Mouse (Mus musculus) limb, embryonic 13.5 days (tissue): ENCODE data around the gene Rftn1. TPM values are rescaled to one million over a fixed set of nuclear protein-coding genes. Genes with fewer than 3 reads are reported as not detected.

Source experiments
- ATAC-seq: fragments of 200-750 bp; cut with Nextera tagmentation; 2 replicates; pipeline ENCODE4 v1.8.0; 2017; ENCODE audit warnings: low read depth, moderate number of reproducible peaks, moderate TSS enrichment; ENCODE audit not compliant: low FRiP score
- H3K27ac ChIP-seq: fragments of 300-500 bp; sonication (generic); 2 replicates; pipeline ENCODE4 v1.5.1; 2015; ENCODE audit warnings: inconsistent platforms, mild to moderate bottlenecking, moderate library complexity
- H3K27me3 ChIP-seq: fragments of 300-500 bp; sonication (generic); 2 replicates; pipeline ENCODE4 v1.6.1; 2015; ENCODE audit warnings: mild to moderate bottlenecking, inconsistent platforms
- H3K36me3 ChIP-seq: fragments of 300-500 bp; sonication (generic); 2 replicates; pipeline ENCODE4 v1.6.1; 2015; ENCODE audit warnings: inconsistent platforms, mild to moderate bottlenecking, moderate library complexity
- H3K4me1 ChIP-seq: fragments of 300-500 bp; sonication (generic); 2 replicates; pipeline ENCODE4 v1.6.1; 2015; ENCODE audit warnings: inconsistent platforms
- H3K4me2 ChIP-seq: fragments of 300-500 bp; sonication (generic); replicated peaks from 2 replicates; pipeline ENCODE4 v1.6.1; 2015; ENCODE audit warnings: inconsistent platforms, mild to moderate bottlenecking, moderate library complexity
- H3K4me3 ChIP-seq: fragments of 300-500 bp; sonication (generic); 2 replicates; pipeline ENCODE4 v1.5.1; 2015; ENCODE audit warnings: moderate library complexity, mild to moderate bottlenecking, inconsistent platforms
- H3K9ac ChIP-seq: fragments of 300-500 bp; sonication (generic); 2 replicates; pipeline ENCODE4 v1.6.1; 2015; ENCODE audit warnings: mild to moderate bottlenecking, inconsistent platforms
- H3K9me3 ChIP-seq: fragments of 300-500 bp; sonication (generic); 2 replicates; pipeline ENCODE4 v1.6.1; 2016; ENCODE audit warnings: inconsistent platforms
- WGBS: fragments of 180-500 bp; shearing (Covaris S2); methylation state at CpG from one replicate; pipeline ENCODE4 v1.1.7; 2015; 5-methylcytosine and 5-hydroxymethylcytosine counted together
- polyA plus RNA-seq: library from polyadenylated mRNA; unstranded; fragments of >200 nt; fragmentation: Nextera tagmentation; extraction: Ambion mirVana; gene quantifications from 2 replicates; pipeline ENCODE4 v1.2.1, GENCODE M21; 2015

The Rftn1 gene
- polyA plus RNA-seq, 1 experiment from 2014 or later: 17.2 TPM

DNA sequence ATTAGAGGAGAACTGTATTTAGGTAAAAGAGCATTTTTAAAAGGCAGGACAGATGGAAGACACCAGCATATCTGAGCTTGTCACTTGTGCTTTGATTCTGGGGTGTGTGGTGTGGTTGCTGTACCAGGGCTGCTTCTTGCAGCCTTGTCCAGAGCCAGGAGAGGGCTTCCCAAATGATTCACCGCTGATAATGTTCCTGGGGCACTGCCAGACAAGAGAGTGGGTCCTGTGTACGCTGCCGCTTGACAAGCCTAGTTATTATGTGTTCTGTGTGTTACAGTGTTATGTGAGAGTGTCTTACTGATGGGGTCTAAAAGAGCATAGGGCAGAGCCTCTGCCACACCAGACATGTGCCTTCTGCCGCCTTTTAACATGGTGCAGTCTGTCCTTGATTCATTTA, 153.1 kb downstream of the Rftn1 start:
- WGBS: 88% methylated on average over 4 of the region's 4 CpGs

GRCm38 (mm10) chr17:50036751-50037385, 153.6 kb downstream of the Rftn1 start:
- no peak overlapping the region for H3K4me2 ChIP-seq
- no peaks in the 10 kb centered on the region for H3K4me1 ChIP-seq
- no peaks in the 10 kb centered on the region for H3K36me3 ChIP-seq
- no peak overlapping the region for H3K27ac ChIP-seq
- H3K4me3 ChIP-seq: no peak overlapping the region
- H3K9ac ChIP-seq: no peak overlapping the region
- 89% methylated on average over 14 of the region's 14 CpGs for WGBS
- H3K27me3 ChIP-seq: no peaks in the 10 kb centered on the region
- no peaks in the 10 kb centered on the region for H3K9me3 ChIP-seq
- ATAC-seq: no peak

More for the DNA sequence above, 153.1 kb downstream of the Rftn1 start:
- Histone ChIP-seq H3K27me3 (no peaks in the 10 kb centered on the region), H3K36me3 (no peaks in the 10 kb centered on the region), H3K4me3 (no peak overlapping the region), H3K9ac (no peak overlapping the region), H3K4me2 (no peak overlapping the region), H3K9me3 (no peaks in the 10 kb centered on the region), H3K4me1 (no peaks in the 10 kb centered on the region), H3K27ac (no peak overlapping the region)
- ATAC-seq: no peak

DNA sequence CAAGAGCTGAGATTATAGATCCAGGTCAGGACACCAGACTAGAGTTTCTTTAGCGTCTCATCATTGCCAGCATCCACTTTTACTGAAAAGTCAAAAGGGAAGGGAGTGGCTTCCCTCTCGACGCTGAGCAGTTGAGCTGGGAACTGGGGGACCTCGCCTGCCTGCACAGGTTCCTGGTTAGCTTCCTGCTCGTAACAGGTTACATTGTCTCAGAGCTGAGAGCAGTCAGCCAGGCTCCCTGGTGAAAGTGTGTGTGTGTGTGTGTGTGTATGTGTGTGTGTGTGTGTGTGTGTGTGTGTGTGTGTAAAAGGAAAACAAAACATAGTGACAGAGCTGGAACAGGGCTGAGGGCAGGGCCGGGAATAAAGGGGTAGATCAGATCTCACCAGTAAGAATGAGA, 156.8 kb downstream of the Rftn1 start:
- H3K27ac ChIP-seq: no peak overlapping the region
- 73% methylated on average over 6 of the region's 6 CpGs for WGBS
- no peak overlapping the region for H3K4me3 ChIP-seq
- no peak overlapping the region for H3K9ac ChIP-seq
- H3K36me3 ChIP-seq: no peaks in the 10 kb centered on the region; the same call in 1 of the 2 replicates
- no peaks in the 10 kb centered on the region for H3K27me3 ChIP-seq
- no peaks in the 10 kb centered on the region for H3K9me3 ChIP-seq
- H3K4me2 ChIP-seq: no peak overlapping the region
- no peaks in the 10 kb centered on the region for H3K4me1 ChIP-seq
- ATAC-seq: no peak

DNA sequence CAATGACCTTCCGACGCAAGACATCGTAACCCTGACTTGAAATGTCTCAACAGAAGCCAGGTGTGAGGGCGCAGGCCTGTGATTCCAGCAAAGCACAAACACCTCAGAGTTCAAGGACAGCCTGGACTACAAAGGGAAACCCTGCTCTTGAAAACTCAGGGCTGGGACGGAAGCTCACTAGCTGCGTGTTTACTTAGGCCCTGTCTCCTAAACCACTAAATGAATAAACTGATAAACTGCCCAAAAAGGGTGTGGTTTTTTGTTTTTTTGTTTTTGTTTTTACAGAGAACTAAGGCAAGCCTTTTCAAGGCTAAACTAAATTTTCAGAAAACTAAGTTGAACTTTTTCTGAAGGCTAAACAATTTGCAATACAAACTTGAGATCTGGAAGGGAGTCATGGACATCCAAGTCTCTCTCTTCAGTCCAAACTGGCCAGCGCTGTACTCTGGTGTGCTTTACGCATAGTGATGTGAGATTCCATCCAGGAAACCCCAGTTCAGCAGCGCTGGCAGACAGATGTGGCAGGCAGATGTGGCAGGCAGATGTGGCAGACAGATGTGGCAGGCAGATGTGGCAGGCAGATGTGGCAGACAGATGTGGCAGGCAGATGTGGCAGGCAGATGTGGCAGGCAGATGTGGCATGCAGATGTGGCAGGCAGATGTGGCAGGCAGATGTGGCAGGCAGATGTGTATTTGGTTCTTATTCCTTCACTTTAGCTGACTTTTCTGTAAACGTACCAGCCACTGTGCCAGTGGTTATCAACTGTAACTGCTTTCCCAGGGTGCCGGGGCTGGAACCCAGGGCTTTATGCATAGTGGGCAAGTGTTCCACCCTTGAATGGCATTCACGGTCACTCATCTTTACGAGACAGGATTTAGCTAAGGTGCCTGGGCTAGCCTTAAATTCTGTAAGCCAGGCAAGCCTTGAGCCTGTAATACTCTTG, 158.7 kb downstream of the Rftn1 start:
- Histone ChIP-seq H3K36me3 (no peaks in the 10 kb centered on the region; the same call in 1 of the 2 replicates), H3K4me2 (no peak overlapping the region), H3K9me3 (no peaks in the 10 kb centered on the region), H3K27me3 (no peaks in the 10 kb centered on the region), H3K9ac (no peak overlapping the region), H3K4me3 (no peak overlapping the region), H3K27ac (no peak overlapping the region), H3K4me1 (no peaks in the 10 kb centered on the region)
- no peak for ATAC-seq
- WGBS: 89% methylated on average over 13 of the region's 13 CpGs

DNA sequence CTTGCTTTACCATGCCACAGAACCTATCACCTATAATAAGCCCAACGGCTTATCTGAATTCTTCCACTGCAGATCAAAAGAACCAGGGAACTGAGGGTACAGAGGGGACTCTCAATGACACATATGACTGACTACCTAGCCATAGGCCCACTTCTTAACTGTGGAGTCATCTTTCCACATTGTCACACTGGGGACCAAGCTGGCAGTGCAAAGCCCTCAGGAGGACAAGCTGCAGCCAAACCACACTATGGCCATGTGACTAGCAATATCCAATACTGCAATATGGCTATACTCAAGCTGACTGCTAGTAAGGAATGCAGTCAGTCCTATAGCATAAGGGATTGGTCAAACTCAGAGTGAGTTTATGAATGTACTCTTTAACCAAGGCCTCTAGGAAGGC, 164.8 kb downstream of the Rftn1 start:
- WGBS: 79% methylated on average over 1 of the region's 1 CpGs
- H3K4me2 ChIP-seq: no peak overlapping the region
- no peaks in the 10 kb centered on the region for H3K9me3 ChIP-seq
- ATAC-seq: no peak
- H3K4me3 ChIP-seq: no peak overlapping the region
- H3K4me1 ChIP-seq: no peaks in the 10 kb centered on the region; the same call in 1 of the 2 replicates
- H3K27me3 ChIP-seq: no peaks in the 10 kb centered on the region
- no peak overlapping the region for H3K9ac ChIP-seq
- H3K27ac ChIP-seq: no peak overlapping the region
- no peaks in the 10 kb centered on the region for H3K36me3 ChIP-seq

- H3K27me3 ChIP-seq: no peaks in the 10 kb centered on the region
- no peak overlapping the region for H3K4me2 ChIP-seq
- no peak overlapping the region for H3K9ac ChIP-seq
- ATAC-seq: no peak
- no peak overlapping the region for H3K27ac ChIP-seq
- no peak overlapping the region for H3K4me3 ChIP-seq
- H3K4me1 ChIP-seq: no peaks in the 10 kb centered on the region; the same call in 1 of the 2 replicates
- H3K9me3 ChIP-seq: no peaks in the 10 kb centered on the region
- no peaks in the 10 kb centered on the region for H3K36me3 ChIP-seq
- WGBS: 65% methylated on average over 4 of the region's 4 CpGs
Observed at GRCm38 (mm10) chr17:50025173-50025626, 165.3 kb downstream of the Rftn1 start.

DNA sequence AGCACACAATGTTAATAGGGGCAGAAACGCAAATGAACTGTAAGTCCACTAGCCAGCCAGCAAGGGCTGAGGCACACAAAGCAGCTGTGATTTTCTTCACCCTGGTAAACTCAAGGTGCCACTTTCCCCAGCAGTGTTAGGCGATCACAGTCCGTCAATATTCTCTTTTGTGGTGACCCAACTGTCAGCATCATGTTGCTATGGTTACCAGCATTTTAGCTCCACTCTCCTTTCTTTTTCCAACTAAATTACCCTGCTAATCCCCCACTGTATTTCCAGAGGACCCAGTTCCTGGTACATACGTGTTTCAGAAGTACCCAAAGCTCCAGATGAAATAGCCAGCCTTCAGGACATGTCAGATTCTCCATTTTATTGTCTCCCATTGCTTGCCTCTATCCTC, 169.1 kb downstream of the Rftn1 start:
- Histone ChIP-seq H3K9me3 (no peaks in the 10 kb centered on the region), H3K4me1 (no peaks in the 10 kb centered on the region; the same call in 1 of the 2 replicates), H3K4me2 (no peak overlapping the region), H3K27me3 (no peaks in the 10 kb centered on the region), H3K9ac (no peak overlapping the region; the same call in 1 of the 2 replicates), H3K4me3 (no peak overlapping the region), H3K27ac (no peak overlapping the region), H3K36me3 (no peaks in the 10 kb centered on the region)
- ATAC-seq: no peak
- WGBS: 31% methylated on average over 4 of the region's 4 CpGs

- H3K27me3 ChIP-seq: no peaks in the 10 kb centered on the region
- H3K4me2 ChIP-seq: no peak overlapping the region
- WGBS: 62% methylated on average over 16 of the region's 16 CpGs
- H3K27ac ChIP-seq: no peak overlapping the region
- H3K9ac ChIP-seq: 0 out of 2 replicates have a peak overlapping the region, but pooled peaks have one; percentile 25
- no peaks in the 10 kb centered on the region for H3K9me3 ChIP-seq
- no peaks in the 10 kb centered on the region for H3K36me3 ChIP-seq
- H3K4me3 ChIP-seq: no peak overlapping the region
- ATAC-seq: no peak
- no peaks in the 10 kb centered on the region; the same call in 1 of the 2 replicates for H3K4me1 ChIP-seq
Observed at GRCm38 (mm10) chr17:50020211-50021001, 170.1 kb downstream of the Rftn1 start.

- Histone ChIP-seq H3K9ac (no peak overlapping the region), H3K27me3 (no peaks in the 10 kb centered on the region), H3K9me3 (no peaks in the 10 kb centered on the region), H3K4me2 (no peak overlapping the region), H3K4me1 (no peaks in the 10 kb centered on the region; the same call in 1 of the 2 replicates), H3K4me3 (no peak overlapping the region), H3K27ac (no peak overlapping the region), H3K36me3 (no peaks in the 10 kb centered on the region)
- ATAC-seq: no peak
- 84% methylated on average over 3 of the region's 3 CpGs for WGBS
Observed at GRCm38 (mm10) chr17:50019819-50020210, 170.7 kb downstream of the Rftn1 start.

- no peaks in the 10 kb centered on the region for H3K27me3 ChIP-seq
- no peak overlapping the region for H3K9ac ChIP-seq
- H3K36me3 ChIP-seq: no peaks in the 10 kb centered on the region
- no peaks in the 10 kb centered on the region for H3K9me3 ChIP-seq
- 76% methylated on average over 5 of the region's 5 CpGs for WGBS
- H3K27ac ChIP-seq: no peak overlapping the region
- no peak overlapping the region for H3K4me2 ChIP-seq
- ATAC-seq: no peak
- H3K4me1 ChIP-seq: no peaks in the 10 kb centered on the region; the same call in 1 of the 2 replicates
- no peak overlapping the region for H3K4me3 ChIP-seq
Observed at GRCm38 (mm10) chr17:50019090-50019489, 171.4 kb downstream of the Rftn1 start.

- Histone ChIP-seq H3K4me1 (no peaks in the 10 kb centered on the region), H3K27me3 (no peaks in the 10 kb centered on the region), H3K9me3 (no peaks in the 10 kb centered on the region), H3K36me3 (no peaks in the 10 kb centered on the region), H3K9ac (no peak overlapping the region), H3K4me2 (no peak overlapping the region), H3K27ac (no peak overlapping the region), H3K4me3 (no peak overlapping the region)
- no peak for ATAC-seq
- 66% methylated on average over 9 of the region's 9 CpGs for WGBS
Observed at GRCm38 (mm10) chr17:50014708-50015107, 175.8 kb downstream of the Rftn1 start.

GRCm38 (mm10) chr17:50013848-50014247, 176.6 kb downstream of the Rftn1 start:
- no peak overlapping the region for H3K27ac ChIP-seq
- H3K4me3 ChIP-seq: no peak overlapping the region
- H3K9me3 ChIP-seq: no peaks in the 10 kb centered on the region
- no peak overlapping the region for H3K4me2 ChIP-seq
- 65% methylated on average over 2 of the region's 2 CpGs for WGBS
- no peaks in the 10 kb centered on the region for H3K27me3 ChIP-seq
- ATAC-seq: no peak
- H3K36me3 ChIP-seq: no peaks in the 10 kb centered on the region
- H3K9ac ChIP-seq: no peak overlapping the region
- no peaks in the 10 kb centered on the region for H3K4me1 ChIP-seq
